Mouse (Mus musculus): ENCODE measurements at regions not wholly inside any gene's neighbourhood (a gene's known extent, or its start where the extent isn't known, plus 50 kb on each side); places are given as distances from the start of the nearest gene placed in this dataset.

GRCm38 (mm10) chr7:129980501-129980900, 388.8 kb downstream of the Wdr11 start:
- DNase-seq (ENCODE audit: low read depth, low spot score) = no peak

DNA sequence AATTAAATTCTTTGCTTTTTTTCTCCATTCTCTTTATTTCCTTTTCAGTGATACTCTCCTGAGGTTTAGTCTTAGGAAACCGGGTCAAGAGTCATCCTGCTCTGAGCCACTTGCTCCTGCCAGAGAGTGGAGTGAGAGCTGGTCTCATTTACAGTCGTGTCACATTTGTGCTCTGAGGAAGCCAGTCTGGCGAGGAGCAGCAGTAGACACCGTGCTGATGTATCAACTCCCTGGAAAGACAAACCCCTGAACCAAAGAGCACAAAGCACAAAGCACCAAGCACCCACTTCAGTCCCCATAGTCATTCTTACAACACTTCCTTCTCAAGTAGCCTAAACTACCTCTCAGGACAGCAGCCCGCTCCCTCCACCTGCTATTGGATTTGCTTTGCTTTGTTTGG, 390.7 kb downstream of the Wdr11 start:
- no peak for DNase-seq (ENCODE audit: low read depth, low spot score)

- DNase-seq (ENCODE audit: low read depth, low spot score) = no peak
Measured at GRCm38 (mm10) chr7:129983601-129984120, 392.0 kb downstream of the Wdr11 start.

DNA sequence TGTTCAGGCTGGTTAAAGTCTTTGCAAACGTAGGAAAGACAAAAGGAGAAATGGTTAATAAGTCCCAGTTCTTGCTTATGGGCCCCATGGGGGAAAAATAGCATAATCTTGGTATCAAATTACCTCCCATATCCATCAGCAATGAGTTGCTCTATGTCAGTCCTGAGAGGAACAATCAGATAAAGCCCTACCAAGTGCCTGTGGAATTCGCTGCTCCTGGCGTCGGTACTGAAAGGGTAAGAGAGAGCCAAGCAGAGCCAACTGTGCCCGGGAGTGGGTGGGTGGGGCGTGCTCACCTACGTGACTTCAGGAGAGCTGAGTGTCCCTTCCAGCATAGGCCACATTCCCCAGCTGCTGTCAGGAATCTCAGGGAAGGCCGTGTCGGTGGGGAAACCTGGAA, 392.7 kb downstream of the Wdr11 start:
- no peak for DNase-seq (ENCODE audit: low read depth, low spot score)

DNA sequence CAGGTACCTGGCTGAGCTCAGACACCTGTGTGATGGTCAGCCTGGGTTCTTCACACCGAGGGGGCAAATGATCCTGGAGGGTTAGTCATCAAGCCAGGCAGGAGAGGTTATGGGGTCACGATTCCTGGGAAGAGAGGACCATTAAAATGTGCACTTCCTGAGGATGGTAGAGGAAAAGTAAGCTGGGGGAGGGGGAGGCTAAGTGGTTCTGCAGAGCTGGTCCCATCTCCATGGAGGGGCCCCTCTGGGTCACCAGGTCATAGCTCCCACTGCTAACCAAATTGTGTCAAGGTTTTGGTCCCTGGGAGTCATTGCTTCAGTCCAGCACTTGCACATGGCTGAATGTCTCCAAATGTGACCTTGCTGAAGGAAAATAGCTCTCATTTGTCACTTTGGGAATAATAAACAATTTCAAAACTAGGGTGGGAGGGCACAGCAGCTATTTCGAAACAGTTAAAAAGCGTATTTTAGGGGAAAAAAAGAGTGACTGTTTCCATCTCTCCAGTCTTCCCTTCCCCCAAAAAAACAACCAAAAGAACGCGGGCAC, 395.5 kb downstream of the Wdr11 start:
- DNase-seq (ENCODE audit: low read depth, low spot score) = no peak

- no peak for DNase-seq (ENCODE audit: low read depth, low spot score)
Measured at GRCm38 (mm10) chr7:129987713-129988112, 396.1 kb downstream of the Wdr11 start.

DNA sequence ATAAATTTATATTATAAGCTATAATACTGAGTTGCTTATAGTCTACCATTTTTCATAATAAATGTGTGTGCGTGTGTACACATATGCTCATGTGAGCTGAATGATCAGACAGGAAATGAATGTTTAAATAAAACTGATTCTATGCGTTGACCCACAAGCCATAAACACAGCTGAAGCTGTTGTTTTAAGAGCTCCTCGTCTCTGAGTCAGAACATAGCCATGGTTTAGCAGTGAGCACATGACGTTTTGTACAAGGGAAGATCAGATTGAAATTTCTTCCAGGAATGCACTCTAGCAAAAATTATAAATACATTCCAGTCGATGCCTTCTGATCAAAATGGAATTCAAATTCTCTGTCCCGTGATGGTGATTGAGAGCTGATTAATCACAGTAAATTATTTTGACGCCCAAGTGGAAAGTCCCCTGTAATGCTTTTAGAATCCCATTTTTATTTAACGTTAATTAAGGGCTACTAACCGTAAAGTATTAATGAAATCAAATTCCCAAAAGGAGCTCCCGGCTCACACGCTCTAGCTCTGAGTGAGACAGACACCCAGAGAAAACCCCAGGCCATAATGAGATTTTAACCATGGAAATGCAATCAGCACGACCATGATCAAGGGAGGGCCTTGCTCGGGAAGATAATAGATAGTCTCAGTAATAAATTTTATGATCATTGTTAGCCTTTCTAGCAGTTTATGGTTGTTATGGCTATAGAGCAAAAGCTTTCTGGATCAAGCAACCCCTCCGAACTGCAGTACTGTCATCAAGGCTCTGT, 402.0 kb downstream of the Wdr11 start:
- DNase-seq (ENCODE audit: low read depth, low spot score) = no peak

DNA sequence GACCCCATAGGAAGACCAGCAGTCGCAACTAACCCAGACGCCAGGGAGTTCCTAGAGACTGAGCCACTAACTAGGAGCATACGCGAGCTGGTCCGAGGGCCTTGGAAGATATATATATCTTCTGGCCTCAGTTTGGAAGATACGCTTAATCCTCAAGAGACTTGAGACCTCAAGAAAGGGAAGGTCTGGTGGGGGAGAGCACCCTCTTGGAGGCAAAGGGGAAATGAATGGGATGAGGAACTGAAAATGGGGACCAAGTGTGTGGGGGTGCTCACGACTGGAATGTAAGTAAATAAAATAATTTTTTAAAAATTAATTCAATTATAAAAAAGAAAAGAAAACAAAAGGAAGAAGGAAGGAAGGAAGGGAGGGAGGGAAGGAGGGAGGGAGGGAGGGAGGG, 403.9 kb downstream of the Wdr11 start:
- no peak for DNase-seq (ENCODE audit: low read depth, low spot score)

DNA sequence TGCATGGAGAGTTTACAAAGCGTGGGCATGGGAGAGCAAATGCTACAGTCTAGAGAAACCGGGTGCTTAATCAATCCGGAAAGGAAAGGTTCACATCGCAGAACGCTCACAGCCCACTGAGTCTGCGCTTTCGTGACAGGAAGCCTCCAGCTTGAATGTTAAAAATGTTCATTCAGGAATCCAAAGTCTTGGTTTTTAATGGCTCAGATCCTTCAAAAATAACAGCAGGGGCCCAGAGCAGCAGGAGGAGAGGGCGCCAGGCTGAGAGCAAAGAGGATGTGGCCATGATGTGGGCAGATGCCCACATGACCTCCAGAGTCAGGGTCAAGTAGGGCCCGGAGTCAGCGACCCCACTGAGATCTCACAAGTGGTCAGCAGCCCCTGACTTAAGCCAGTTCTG, 409.4 kb downstream of the Wdr11 start:
- DNase-seq (ENCODE audit: low read depth, low spot score) = no peak

GRCm38 (mm10) chr7:130002002-130002401, 410.3 kb downstream of the Wdr11 start:
- DNase-seq (ENCODE audit: low read depth, low spot score) = no peak

DNA sequence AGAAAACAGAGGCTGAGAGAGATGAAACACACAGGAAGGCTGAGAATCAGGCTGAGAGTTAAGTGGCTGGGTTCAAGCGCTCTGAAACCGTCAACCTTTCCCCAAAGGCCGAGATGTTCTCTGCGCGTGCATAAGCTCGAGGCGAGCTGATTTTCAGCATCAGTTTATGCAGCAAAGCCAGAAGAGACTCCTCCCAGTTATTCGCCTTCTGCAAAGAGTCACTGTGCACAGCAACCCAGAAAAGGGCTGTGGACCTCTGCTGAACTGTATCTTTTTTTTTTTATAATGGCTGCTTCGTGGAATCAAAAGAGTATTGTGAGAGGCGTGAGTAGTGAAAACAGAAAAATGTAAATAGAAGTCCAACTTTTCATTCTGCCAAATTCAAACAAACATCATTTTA, 413.7 kb downstream of the Wdr11 start:
- DNase-seq (ENCODE audit: low read depth, low spot score) = no peak

DNA sequence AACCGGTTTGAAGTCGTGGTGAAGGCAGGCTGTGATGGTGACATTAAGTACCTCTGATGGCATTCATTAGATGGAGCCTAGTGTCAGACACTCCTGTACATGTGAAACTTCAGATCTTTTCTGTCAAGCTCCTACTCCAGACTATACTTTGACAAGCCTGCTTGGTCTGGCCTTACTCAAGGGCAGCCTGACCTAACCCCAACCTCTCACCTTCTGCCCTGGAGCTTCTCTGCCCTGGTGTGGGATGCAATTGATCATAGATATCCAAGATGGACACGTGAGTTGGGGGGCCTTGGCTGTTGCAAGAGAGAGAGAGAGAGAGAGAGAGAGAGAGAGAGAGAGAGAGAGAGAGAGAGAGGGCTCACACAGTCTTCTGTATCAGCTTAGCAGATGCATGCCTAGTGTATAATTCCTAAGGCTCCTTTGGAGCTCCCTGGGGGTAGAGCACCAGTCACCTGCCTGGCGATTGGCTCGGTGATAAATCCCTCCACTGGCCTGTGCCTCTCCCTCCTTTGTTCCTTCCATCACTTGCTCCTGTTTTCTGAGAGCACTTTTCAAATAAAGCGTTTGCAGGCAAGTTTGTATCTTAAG, 416.4 kb downstream of the Wdr11 start:
- DNase-seq (ENCODE audit: low read depth, low spot score) = no peak

GRCm38 (mm10) chr7:130008591-130009418, 417.1 kb downstream of the Wdr11 start:
- no peak for DNase-seq (ENCODE audit: low read depth, low spot score)

DNA sequence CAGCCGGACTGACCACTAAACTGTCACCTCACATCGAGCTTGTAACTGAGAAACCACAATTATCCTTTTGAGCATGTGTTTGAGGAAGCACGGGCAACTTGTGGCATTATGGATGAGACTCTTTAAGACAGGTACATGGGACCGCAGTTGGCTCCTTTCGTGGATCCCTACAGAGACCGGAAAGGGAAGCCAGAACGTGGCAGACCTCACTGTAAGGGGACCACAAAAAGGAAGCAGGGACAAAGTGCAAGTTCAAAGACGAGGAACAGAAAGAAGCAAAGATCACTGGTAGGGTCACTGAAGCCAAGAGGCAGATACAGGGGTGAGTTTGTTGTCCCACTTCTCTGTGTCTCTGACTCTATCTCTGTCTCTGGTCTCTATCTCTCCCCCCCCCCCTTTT, 420.4 kb downstream of the Wdr11 start:
- no peak for DNase-seq (ENCODE audit: low read depth, low spot score)

- DNase-seq (ENCODE audit: low read depth, low spot score) = no peak
Measured at GRCm38 (mm10) chr7:130013109-130013508, 421.4 kb downstream of the Wdr11 start.

DNA sequence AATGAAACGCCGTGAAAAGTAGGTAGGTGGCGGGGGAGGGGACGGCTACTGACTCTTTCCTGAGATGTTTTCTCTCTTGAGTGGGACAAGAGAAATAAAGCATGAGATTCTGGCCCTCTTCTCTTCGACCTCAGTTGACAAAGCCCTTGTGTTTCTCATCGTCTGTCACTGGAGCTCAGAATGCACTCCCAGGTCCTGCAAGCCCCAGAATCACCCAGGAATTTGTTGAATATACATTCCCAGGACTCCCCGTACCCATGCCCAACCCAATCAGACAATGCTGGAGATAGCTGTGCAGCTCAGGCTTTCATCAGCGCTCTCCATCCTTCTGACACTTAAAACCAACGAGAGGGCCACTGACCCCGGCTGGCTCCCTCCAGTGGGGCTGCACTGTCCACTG, 422.9 kb downstream of the Wdr11 start:
- no peak for DNase-seq (ENCODE audit: low read depth, low spot score)

DNA sequence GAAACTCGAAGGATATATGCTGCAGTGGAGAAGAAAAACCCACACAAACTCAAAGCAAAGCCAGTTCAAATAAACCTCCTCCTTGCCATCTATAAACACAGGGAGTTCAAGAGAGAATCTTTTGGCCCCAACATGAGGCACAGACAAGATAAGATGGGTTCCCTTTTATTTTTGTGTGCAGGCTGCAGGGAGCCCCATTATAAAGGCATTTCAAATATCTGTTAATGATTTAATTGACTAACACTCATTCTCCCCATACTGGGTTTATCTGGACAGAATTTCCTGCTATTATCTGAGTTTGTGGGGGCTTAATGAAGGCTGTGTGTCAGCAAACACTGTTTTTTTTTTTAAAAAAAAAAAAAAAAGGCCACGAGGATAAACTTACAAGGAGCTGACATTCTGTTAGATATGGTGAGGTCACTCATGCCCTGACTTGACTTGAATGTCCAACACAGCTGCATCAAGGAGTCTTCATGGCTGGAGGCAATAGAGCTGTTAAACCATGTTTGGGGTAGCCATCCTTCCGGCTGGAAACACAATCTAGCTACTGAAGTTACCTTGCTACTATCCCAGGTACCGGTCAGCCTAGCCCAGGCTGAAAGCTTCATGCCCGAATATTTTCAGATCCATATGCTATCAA, 423.8 kb downstream of the Wdr11 start:
- no peak for DNase-seq (ENCODE audit: low read depth, low spot score)

DNA sequence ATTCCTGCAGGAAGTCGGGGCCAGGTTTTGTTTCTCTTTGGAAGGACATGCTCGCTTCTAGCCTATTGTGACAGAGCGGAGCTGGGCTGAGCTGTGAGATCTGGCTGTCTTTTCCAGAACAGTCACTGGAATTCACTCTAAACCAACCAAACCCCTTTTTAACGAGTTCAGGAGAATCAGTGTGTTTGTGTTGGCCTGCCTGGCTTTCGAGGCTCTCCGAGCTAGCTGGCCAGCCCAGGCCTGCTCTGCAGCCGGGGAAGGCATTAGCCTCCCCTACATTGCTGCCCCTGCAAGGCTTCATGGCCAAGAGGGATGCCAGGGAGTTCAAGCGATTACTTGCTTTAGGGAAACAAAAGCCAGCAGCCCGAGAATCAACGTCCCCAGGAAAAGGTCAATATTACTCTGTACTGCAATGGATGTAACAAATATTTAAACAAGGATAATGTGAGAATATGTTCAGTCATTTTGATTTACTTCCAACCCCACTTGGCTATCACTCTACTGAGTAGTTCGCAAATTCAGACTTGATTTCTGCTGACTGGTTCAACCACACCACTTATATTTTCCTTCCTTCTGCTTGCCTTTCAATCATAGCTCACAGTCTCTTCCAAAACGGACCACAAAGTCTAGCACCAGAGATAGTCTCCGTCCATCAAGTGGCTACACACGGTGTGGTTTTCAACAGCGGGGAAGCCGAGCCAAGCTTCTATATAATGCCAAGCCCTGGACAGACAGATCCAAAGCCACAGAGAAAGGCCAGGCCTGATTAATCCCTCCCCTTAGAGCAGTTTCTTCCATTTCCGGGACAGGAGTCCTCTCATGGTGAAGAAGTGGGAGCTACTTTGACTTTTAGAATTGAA, 424.6 kb downstream of the Wdr11 start:
- no peak for DNase-seq (ENCODE audit: low read depth, low spot score)

- no peak for DNase-seq (ENCODE audit: low read depth, low spot score)
Measured at GRCm38 (mm10) chr7:130018891-130019290, 427.2 kb downstream of the Wdr11 start.

DNA sequence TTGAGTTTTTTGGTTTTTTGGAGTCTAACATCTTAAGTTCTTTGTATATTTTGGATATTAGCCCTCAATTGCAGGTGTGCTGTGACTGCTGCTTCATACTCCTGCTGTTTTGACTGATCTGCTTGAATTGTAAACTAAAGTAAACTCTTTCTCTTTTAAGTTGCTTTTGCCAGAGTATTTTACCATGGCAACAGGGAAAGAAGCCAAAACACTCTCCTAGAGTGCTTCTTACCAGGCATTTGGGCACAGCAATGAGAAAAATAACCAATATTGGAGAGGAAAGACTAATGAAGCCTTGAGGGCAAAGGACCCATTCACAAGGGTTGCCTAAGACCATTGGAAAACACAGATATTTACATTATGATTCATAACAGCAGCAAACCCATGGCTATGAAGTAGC, 437.3 kb downstream of the Wdr11 start:
- no peak for DNase-seq (ENCODE audit: low read depth, low spot score)

DNA sequence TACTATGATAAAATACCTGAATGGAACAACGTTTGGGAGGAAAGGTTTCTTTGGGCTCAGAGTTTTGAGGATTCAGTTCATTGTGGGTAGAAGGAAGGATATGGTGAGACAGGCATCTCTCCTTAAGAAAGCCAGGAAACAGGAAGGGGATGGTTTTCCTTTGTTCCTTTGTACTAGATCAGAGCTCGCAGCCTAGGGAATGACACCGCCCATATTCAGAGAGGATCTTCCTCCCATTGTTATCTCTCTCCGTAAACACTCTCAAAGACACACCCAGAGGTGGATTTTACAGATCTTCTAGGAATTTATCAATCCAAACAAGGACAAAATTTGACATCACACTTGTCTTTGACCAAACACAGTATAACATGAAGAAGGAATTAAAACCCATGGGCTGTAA, 439.0 kb downstream of the Wdr11 start:
- no peak for DNase-seq (ENCODE audit: low read depth, low spot score)

Data from CD4-positive, CD25-positive, alpha-beta regulatory T cell, adult 2 months (primary cell).